Mouse (Mus musculus): ENCODE measurements around the gene Vgll4.

The Vgll4 gene

DNA sequence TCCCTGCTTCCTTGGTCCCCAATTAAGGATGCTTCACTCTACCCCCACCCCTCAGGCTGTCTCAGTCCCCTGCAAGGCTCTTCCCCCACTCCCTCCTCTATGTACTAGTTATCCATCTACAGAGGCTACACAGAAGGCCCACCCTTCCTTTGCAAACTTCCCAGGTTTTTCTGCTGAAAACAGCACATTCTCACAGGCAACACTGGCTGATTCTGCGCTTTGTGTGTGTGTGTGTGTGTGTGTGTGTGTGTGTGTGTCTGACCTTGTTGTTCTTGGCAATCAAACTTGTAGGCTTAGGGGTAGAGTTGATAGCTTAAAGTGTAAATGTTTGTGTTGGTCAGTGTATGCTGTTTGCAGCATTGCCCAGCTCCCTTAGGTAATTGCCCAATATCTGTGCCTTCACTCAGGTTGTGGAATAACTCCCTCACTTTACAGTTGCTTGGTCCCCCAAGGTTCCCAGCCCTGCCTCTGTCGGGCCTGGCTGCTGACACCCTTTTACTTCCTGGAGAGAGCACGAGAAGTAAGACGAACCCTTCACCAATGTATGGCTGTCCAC is 135.9 kb downstream of the Vgll4 start:
- DNase-seq = peak; percentile 68

DNA sequence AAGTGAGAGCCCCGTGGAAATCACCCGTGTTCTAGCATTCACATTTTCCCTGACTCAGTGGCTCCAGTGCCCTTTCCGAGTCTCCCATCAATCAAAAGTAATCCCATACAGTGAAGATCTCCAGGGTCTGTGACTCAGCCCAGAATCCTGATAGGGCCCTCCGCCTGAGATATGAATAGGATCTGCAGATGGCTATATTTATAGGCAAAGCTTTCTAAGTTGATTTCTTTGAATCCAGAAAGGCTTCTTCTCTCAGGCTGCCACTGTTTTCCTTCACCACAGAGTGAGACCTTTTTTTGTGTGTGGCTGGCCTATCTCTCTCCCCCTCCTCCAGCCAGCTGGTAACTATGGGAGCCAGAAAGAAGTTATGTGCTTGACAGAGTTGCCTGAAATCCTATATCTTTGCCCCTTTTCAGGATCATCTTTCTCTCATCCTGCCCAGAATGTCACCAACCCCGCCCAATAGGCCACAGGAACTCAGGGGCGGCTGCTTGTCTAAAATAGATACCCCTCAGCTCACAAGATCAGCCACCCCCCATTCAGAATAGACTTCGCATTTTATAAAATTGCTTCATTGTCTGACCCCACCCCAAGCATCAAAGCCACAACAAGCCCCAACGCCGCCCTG is 136.6 kb downstream of the Vgll4 start:
- no peak for DNase-seq

DNA sequence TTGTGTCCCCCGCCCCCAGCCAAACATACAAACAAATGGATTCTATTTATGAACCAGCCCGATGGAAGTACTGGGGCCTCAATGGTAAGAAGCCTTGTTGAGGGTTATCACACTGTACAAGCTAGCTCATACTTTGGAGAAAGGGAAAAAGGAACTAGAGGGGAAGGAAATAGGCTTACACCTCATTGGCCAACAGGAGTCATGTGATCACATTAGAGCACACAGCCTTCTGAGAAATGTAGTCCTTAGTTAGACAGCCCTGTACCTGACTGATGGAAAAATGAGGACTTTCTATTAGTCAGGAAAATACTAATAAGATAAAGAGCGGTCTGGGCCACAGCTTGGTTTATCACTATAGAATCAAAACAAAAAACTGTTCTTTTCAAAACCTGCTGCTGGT is 138.0 kb downstream of the Vgll4 start:
- no peak for DNase-seq

DNA sequence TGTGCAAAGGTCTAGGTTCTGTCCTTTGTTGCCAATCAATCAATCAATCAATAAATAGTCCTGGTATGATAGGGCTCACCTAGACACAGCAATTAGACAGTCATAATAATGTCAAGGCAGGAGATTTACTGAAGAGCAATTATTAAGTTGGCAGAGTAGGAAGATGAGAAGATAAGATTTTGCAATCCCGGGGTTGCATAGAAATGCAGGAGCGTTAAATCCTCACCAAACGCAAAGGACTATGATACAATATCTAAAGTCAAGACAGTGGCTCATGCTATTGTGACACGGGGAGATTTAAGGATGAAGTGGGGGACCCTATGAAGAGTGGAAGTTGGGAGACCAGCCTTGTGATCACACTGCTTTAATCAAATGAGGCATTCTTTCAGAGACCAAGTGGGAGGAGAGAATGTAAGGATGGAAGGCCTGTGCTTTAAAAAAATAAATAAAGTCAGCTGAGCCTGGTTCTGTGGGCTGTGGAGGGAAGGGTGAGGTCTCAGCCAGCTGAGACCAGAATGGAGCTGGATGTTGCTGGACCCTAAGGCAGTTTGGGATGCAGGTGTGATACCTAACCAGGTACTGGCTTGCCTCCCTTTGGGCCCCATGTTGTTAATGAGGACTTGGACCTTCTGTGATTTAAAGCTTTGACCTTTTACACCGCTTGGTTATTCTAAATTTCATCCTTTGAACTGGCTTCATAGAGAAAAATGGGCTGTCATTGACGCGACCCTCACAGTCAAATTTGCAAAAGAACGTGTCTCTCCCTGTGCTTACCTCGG is 139.9 kb downstream of the Vgll4 start:
- DNase-seq = peak; percentile 22

DNA sequence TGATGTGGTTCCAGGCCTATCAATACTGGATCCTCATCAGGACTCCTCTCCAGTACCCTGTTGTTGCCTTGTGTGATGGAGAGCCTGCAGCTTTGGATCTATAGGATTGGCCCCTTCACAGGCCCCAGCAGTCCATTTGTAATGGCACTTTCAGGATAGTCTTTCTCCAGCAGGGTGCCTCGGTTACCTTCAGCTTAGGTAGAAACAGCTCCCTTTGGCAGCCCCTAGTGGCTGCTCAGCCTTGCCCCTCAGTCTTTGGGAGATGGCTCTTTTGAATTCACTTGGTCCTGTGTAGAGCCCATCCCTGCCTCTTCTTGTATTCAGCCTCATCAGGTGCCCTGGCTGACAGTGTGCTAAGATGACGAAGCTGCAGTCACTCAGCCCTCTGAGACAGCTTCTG is 142.9 kb downstream of the Vgll4 start:
- no peak for DNase-seq

DNA sequence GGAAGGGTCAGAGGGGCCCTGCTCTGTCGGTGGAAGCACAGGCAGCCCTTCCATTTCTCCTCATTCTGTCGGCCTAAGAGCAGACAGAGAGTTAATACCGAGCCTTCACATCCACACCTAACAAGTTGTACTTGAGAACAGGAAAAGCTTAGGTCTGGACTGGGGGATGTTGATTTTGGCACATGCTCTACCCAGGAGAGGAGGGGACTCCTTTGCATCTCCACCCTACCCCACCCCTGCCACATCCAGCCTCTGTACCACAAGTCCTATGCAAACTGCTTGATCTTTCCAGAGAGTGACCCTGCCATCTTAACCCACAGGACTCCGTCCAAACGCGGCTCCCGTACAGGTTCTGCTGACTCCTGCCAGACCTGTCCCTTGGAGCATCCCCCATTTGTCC is 148.1 kb downstream of the Vgll4 start:
- DNase-seq = no peak

DNA sequence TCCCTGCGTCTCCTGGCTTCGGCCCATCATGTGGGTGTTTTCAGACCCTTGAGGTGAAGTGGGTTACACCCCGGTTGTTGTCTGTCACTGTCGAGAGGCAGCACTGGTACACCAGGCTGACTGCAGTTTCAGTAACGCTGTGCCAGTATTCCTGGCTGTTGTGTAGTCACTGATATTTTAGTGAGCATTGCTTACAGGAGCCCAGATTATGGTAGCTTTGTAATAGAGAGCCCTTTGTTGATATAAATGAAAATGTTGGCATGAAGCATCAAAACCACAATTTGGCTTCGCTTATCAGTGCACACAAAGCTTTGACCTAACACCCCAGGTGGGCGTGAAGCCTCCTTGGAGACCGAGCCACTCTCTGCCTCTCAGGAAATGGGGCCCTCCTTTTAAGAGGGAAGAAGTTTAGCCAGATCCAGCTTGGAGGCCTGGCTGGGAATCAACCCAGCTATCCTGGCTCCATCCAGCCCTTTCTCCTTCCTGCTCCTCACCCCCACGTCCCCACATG is 149.8 kb downstream of the Vgll4 start:
- DNase-seq = no peak

DNA sequence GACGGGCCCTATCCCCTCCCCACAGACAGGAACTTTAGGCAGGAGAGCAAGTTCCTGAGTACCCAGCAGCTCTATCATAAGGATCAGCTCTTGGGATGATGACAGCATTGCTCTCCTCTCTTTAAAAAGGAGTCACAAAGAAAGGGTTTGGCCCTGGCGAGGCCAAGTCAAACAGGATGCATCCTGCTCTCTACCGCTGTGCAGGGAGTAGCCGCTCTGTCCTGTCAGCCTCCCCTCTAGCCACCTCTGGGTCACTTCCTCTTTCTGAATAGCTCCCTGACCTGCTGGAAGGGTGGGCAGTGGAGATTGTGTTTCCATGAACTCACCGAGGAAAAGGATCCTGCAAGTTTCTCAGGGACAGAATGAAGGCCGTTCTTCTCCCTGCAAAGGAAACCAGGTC is 151.3 kb downstream of the Vgll4 start:
- peak; percentile 41 for DNase-seq

DNA sequence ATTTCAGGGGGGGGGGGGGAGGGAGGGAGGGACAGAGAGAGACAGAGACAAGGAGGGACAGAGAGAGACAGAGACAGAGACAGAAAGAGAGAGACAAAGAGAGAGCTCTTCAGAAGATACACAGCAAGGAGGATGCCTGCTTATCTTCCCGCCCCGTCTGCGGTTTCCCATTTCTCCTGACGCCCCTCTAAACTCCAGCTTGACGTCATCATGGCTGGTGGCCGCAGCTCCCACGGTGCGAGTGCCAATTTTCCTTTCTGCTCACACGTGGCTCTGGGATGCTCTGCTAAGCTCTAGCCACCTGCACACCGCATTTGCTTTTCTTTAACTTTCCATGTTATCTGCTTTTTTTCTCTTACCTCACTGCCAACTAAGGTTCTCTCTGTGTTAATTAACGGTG is 151.8 kb downstream of the Vgll4 start:
- DNase-seq = no peak

DNA sequence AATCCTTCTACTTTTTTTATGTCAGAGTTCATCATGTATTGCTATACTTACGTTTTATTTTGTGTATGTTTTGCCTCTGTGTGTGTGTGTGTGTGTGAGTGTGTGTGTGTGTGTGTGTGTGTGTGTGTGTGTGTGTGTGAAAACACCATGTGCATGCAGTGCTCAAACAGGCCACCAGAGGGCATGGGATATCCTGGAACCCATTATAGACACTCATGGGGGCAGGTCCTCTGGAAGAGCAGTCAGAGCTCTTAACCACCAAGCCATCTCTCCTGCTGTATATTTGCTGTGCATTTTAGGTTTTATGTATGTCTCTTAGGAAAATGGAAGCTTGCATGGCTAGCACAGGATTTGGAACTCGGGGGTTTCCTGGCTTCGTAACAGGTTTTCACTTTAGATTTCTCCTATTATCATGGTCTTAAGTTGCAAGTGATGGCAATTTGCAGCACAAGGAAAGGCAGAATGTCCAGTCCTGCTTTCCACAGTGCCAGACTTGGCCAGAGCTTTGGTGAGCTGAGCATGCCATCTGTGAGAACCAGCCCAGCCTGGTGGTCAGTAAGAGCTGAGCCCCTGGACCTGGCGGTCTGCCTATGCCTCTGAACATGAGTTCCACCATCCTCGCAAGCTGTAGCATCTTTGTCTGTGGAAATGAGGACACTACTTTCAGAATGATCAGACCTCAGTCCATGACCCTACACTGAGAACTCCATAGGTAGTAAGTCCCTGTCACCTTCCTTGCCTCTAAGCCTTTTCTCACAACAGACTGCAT is 154.7 kb downstream of the Vgll4 start:
- DNase-seq = no peak

DNA sequence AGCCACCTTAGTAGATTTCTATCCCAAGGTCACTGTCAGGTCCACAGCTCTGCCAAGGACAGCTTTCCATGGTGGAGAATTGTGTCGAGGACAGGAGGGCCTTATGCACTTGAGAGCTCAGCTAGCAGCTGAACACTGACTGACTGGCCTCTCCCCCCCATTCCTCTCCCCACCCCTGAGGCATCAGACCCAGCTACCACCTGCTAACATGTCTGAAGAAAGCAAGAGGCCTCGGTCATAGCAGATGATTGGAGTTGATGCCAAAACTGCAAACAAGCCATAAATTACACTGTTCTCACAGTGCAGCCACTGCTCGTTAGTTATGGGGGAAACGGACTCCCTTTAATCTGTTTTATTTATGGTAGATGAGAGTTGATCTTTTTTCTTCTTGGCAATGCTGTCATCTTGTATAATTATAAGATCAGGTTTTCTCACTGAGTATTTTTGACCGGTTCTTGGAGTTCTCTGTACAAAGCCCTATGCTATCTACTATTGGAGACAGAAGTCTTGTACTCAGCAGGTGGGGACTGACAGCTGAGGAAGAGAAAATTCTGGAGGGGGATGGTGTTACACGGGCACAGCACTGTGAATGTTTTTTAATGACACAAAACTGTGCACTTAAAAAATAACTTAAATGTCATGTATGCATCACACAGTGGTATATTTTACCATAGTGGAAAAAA is 155.5 kb downstream of the Vgll4 start:
- no peak for DNase-seq

DNA sequence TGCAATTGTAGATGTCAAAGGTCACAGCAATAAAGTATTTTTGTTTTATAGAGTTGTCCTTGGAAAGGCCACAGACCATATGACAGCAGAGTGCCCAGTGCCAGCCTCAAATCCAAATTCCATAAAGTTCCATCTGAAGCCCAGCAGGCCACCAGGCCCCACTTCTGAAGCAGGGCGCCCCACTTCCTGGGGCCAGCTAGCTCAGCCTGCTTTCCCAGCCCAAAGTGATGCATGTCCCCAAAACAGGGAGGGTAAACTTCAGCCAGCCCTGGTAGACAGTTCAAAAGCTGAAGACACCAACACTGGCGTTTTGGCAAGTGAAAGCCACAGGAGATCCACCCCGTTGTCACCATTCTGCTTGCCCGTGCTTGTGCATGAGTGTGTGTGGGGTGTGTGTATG is 157.0 kb downstream of the Vgll4 start:
- DNase-seq = no peak

DNA sequence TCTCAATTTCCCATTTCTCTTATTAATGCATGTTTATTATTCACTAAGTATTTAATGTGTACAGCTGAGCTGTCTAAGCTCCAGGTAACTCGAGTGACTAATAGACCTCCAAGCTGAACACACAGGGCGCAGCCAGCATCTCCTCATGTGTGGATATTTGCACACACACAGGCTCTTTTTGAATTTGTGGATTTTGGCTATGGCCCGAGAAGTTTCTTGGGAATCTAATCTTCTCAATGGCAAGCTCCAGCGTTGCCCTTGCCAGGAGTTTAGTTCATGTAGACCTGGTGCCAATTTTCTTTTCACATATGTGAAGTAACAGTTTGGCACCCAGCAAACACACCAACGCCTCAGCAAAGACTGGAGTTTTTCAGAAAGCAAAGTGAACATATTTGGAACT is 157.5 kb downstream of the Vgll4 start:
- DNase-seq = no peak
